Mouse (Mus musculus) thymus, adult 2 months (tissue): ENCODE results near the gene Gm13030.
"Not testable (repeated sequence)": the region's sequence is repeated elsewhere in the genome, so short reads cannot be mapped to it uniquely, and the experiment has no call there.

Source experiments
- CTCF ChIP-seq: fragments of 200-500 bp; IDR thresholded peaks from 2 replicates; pipeline ENCODE4 v1.5.1; 2012; ENCODE audit warnings: mild to moderate bottlenecking, control low read depth, low read length, moderate library complexity, borderline replicate concordance; ENCODE audit not compliant: control insufficient read depth, poor library complexity, insufficient read depth; ENCODE audit errors: extremely low read depth
- POLR2A ChIP-seq: fragments of 200-500 bp; IDR thresholded peaks from 2 replicates; pipeline ENCODE4 v1.6.1; 2012; ENCODE audit warnings: mild to moderate bottlenecking, low read length, control low read depth, moderate library complexity; ENCODE audit not compliant: control insufficient read depth, poor library complexity, insufficient read depth; ENCODE audit errors: extremely low read depth

GRCm38 (mm10) chr4:138875275-138875674, 1.5 kb upstream of the Gm13030 start:
- TF ChIP-seq CTCF, POLR2A: not testable (repeated sequence)
